Mouse (Mus musculus): Measurements from ENCODE around the gene Rpl22.

GRCm38 (mm10) chr4:152305991-152306390, 19.6 kb upstream of the Rpl22 start:
- TF ChIP-seq GATA1 (IDR thresholded peaks at IDR 0.05; ENCODE audit: borderline replicate concordance, low read length) (no peak), FLI1 (IDR thresholded peaks at IDR 0.05; ENCODE audit: low read length) (no peak)
